Mouse (Mus musculus) spleen, adult 2 months (tissue): ENCODE results near the gene Cdc20b.

Experiments used
- CTCF ChIP-seq: fragments of 200-500 bp; IDR thresholded peaks from 2 replicates; pipeline ENCODE4 v1.5.1; 2011; ENCODE audit warnings: mild to moderate bottlenecking, inconsistent platforms; ENCODE audit not compliant: insufficient read depth, insufficient read length, insufficient replicate concordance; ENCODE audit errors: extremely low read depth
- POLR2A ChIP-seq: fragments of 200-500 bp; IDR thresholded peaks from 2 replicates; pipeline ENCODE4 v1.6.1; 2011; ENCODE audit warnings: low read depth, low read length, inconsistent platforms

- no peak for TF ChIP-seq CTCF
- no peak for TF ChIP-seq POLR2A
These were observed 34.2 kb upstream of the Cdc20b start for GRCm38 (mm10) chr13:113000576-113001318.
